Mouse (Mus musculus): ENCODE data around the gene Tbl2. TPM values are rescaled to one million over a fixed set of nuclear protein-coding genes. Genes with fewer than 3 reads are reported as not detected.
A peak's percentile ranks its signal among the peaks of the same experiment; 100 is the strongest.

The Tbl2 gene
- polyA plus RNA-seq, 1 experiment: 17.6 TPM

DNA sequence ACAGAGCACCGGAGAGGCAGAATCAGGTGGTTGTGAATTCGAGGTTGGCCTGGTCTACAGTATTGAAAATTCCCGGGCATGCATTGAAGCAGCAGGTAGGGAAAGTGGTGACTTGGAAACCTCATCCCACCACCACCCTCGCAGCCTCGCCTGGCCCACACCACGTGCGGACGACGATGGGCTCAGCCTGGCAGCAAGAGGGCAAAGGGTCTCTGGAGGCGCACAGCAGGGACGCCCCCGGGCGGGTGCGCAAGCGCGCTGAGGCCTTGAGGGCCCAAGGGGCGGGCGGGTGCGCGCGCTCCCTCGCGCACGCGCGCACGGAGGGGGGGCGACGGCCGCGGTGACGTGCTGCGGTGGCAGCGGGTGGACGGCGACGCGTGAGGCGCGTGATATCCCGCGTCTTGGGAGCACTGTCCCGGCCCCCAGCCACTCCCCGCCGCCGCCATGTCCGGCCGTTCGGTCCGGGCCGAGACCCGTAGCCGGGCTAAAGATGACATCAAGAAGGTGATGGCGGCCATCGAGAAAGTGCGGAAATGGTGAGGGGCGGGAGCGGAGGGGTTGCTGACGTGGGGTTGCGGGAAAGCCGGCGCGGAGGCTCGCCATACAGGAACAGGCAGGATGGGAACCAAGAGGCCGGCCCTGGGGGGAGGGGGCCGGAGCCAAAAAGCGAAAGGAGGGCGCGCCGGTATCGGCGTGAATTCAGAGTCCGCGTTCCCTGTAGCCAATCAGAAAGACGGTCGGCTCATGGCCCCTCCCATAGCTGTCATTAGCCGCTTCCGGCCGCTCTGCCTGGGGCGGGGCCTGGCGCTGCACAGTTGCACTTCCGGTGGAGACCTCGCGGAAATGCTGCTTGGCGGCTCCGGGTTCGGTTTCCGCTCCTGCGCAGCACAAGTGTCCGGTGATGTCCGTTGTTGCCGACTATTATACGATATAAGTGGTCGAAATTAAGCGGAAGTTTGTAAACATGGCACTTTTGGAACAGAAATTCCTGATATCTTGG, 18.9 kb downstream of the Tbl2 start, which contains the start of gene Bcl7b:
TSS of gene Bcl7b (plus strand) at position 221 of the 1,000 bp plus-strand sequence.
- WGBS: under 1% methylated on average over 93 of the region's 95 CpGs
- TF ChIP-seq CTCF (IDR thresholded peaks at IDR 0.05; ENCODE audit: borderline replicate concordance, insufficient read depth, low read depth, low read length) (no peak), POLR2A (IDR thresholded peaks at IDR 0.05; ENCODE audit: borderline replicate concordance, insufficient read depth, low read length) (peak; percentile 84)
- Histone ChIP-seq H3K27ac (ENCODE audit: insufficient read depth, low read length) (peak within 1 kb of the TSS; percentile 92), H3K27me3 (ENCODE audit: control insufficient read depth, insufficient read depth, low read length) (no peaks in the 10 kb centered on the region), H3K4me1 (ENCODE audit: control insufficient read depth, insufficient read depth, low read length) (peaks cover 5% of the 10 kb centered on the region; the same call in 1 of the 2 replicates), H3K4me3 (replicated peaks; ENCODE audit: insufficient read depth, low read depth, low read length) (peak within 1 kb of the TSS; percentile 69)
- DNase-seq: peak; percentile 96 to 99

DNA sequence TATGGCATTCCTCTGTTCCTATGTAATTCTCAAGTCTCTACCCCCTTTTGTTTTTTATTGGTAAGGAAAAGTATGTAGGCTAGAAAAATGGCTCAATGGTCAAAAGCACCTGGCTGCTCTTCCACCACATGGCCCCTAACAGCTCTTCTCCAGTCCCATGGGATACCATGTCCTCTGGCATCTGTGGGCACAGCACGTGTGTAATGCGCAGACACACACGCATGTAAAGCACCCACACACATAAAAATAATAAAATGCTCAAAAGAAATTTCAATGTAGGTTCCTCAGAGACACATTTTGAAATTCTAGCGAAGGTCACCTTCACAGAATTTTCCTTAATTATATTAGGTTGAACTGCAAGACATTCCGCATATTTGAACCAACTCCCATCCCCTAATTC, 20.0 kb downstream of the Tbl2 start:
- 0 out of 2 replicates have a peak overlapping the region, but pooled peaks have one; percentile 42 for H3K27ac ChIP-seq (ENCODE audit: insufficient read depth, low read length)
- 69% methylated on average over 5 of the region's 5 CpGs for WGBS

GRCm38 (mm10) chr5:135171688-135172220, 22.3 kb downstream of the Tbl2 start:
- Histone ChIP-seq H3K4me1 (ENCODE audit: control insufficient read depth, insufficient read depth, low read length) (peaks cover 9% of the 10 kb centered on the region; the same call in 1 of the 2 replicates), H3K27me3 (ENCODE audit: control insufficient read depth, insufficient read depth, low read length) (no peaks in the 10 kb centered on the region), H3K27ac (ENCODE audit: insufficient read depth, low read length) (no peak overlapping the region), H3K4me3 (replicated peaks; ENCODE audit: insufficient read depth, low read depth, low read length) (no peak overlapping the region)
- WGBS: 91% methylated on average over 6 of the region's 6 CpGs
- no peak for TF ChIP-seq POLR2A (IDR thresholded peaks at IDR 0.05; ENCODE audit: borderline replicate concordance, insufficient read depth, low read length)
- DNase-seq: no peak

More for the DNA sequence above, 20.0 kb downstream of the Tbl2 start:
- DNase-seq: no peak
- Histone ChIP-seq H3K4me3 (replicated peaks; ENCODE audit: insufficient read depth, low read depth, low read length) (peak overlapping the region; percentile 69), H3K4me1 (ENCODE audit: control insufficient read depth, insufficient read depth, low read length) (peaks cover 5% of the 10 kb centered on the region; the same call in 1 of the 2 replicates), H3K27me3 (ENCODE audit: control insufficient read depth, insufficient read depth, low read length) (no peaks in the 10 kb centered on the region)
- TF ChIP-seq CTCF (IDR thresholded peaks at IDR 0.05; ENCODE audit: borderline replicate concordance, insufficient read depth, low read depth, low read length) (no peak), POLR2A (IDR thresholded peaks at IDR 0.05; ENCODE audit: borderline replicate concordance, insufficient read depth, low read length) (no peak)

- Histone ChIP-seq H3K4me1 (ENCODE audit: control insufficient read depth, insufficient read depth, low read length) (peaks cover 16% of the 10 kb centered on the region), H3K27me3 (ENCODE audit: control insufficient read depth, insufficient read depth, low read length) (no peaks in the 10 kb centered on the region), H3K4me3 (replicated peaks; ENCODE audit: insufficient read depth, low read depth, low read length) (no peak overlapping the region), H3K27ac (ENCODE audit: insufficient read depth, low read length) (no peak overlapping the region)
- no peak for DNase-seq
- TF ChIP-seq POLR2A (IDR thresholded peaks at IDR 0.05; ENCODE audit: borderline replicate concordance, insufficient read depth, low read length) (no peak), CTCF (IDR thresholded peaks at IDR 0.05; ENCODE audit: borderline replicate concordance, insufficient read depth, low read depth, low read length) (no peak)
- WGBS: 89% methylated on average over 5 of the region's 5 CpGs
Measured at GRCm38 (mm10) chr5:135172986-135173385, 23.5 kb downstream of the Tbl2 start.

GRCm38 (mm10) chr5:135175086-135175485, 25.6 kb downstream of the Tbl2 start:
- Histone ChIP-seq H3K4me1 (ENCODE audit: control insufficient read depth, insufficient read depth, low read length) (peaks cover 32% of the 10 kb centered on the region), H3K4me3 (replicated peaks; ENCODE audit: insufficient read depth, low read depth, low read length) (no peak overlapping the region), H3K27me3 (ENCODE audit: control insufficient read depth, insufficient read depth, low read length) (no peaks in the 10 kb centered on the region), H3K27ac (ENCODE audit: insufficient read depth, low read length) (no peak overlapping the region)
- no peak for DNase-seq
- TF ChIP-seq CTCF (IDR thresholded peaks at IDR 0.05; ENCODE audit: borderline replicate concordance, insufficient read depth, low read depth, low read length) (no peak), POLR2A (IDR thresholded peaks at IDR 0.05; ENCODE audit: borderline replicate concordance, insufficient read depth, low read length) (no peak)

- TF ChIP-seq CTCF (IDR thresholded peaks at IDR 0.05; ENCODE audit: borderline replicate concordance, insufficient read depth, low read depth, low read length) (no peak), POLR2A (IDR thresholded peaks at IDR 0.05; ENCODE audit: borderline replicate concordance, insufficient read depth, low read length) (no peak)
- peaks cover 54% of the 10 kb centered on the region for H3K4me1 ChIP-seq (ENCODE audit: control insufficient read depth, insufficient read depth, low read length)
- no peaks in the 10 kb centered on the region for H3K27me3 ChIP-seq (ENCODE audit: control insufficient read depth, insufficient read depth, low read length)
- no peak overlapping the region for H3K4me3 ChIP-seq (replicated peaks; ENCODE audit: insufficient read depth, low read depth, low read length)
- peak overlapping the region; percentile 97 for H3K27ac ChIP-seq (ENCODE audit: insufficient read depth, low read length)
- no peak for DNase-seq
- WGBS: 34% methylated on average over 3 of the region's 3 CpGs
Measured at GRCm38 (mm10) chr5:135178523-135178922, 29.1 kb downstream of the Tbl2 start.

GRCm38 (mm10) chr5:135178996-135179395, 29.5 kb downstream of the Tbl2 start:
- Histone ChIP-seq H3K4me1 (ENCODE audit: control insufficient read depth, insufficient read depth, low read length) (peaks cover 55% of the 10 kb centered on the region), H3K27me3 (ENCODE audit: control insufficient read depth, insufficient read depth, low read length) (no peaks in the 10 kb centered on the region), H3K4me3 (replicated peaks; ENCODE audit: insufficient read depth, low read depth, low read length) (peak overlapping the region; percentile 20), H3K27ac (ENCODE audit: insufficient read depth, low read length) (peak overlapping the region; percentile 97)
- no peak for TF ChIP-seq CTCF (IDR thresholded peaks at IDR 0.05; ENCODE audit: borderline replicate concordance, insufficient read depth, low read depth, low read length)
- 0 out of 2 replicates have a peak, but pooled peaks have one; percentile 29 for TF ChIP-seq POLR2A (IDR thresholded peaks at IDR 0.05; ENCODE audit: borderline replicate concordance, insufficient read depth, low read length)
- 8% methylated on average over 4 of the region's 4 CpGs for WGBS
- DNase-seq: peak; percentile 94 to 98
